Mouse (Mus musculus): Measurements from ENCODE around the gene Aldh3b2.

Aldh3b2 gene

DNA sequence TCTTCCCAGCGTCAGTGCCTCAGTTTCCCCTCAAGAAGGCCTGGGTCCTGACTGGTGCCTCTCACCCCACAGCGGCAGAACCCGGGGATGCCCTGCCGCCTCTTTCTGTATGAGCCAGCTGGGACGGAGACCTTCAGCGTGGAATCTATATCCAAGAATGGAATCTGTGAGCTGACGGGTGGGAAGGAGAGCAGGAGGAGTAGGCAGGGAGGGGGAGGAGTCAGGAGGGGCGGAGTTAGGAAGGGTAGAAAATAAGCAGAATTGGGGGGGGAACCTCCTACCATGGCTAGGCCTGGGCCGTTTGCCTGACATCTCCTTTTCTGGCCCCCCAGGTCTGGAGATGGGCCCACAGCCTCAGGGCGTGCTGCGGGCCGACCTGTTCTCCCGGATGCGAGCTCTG is 15.9 kb downstream of the Aldh3b2 start:
- DNase-seq (ENCODE audit: low read depth): no peak

DNA sequence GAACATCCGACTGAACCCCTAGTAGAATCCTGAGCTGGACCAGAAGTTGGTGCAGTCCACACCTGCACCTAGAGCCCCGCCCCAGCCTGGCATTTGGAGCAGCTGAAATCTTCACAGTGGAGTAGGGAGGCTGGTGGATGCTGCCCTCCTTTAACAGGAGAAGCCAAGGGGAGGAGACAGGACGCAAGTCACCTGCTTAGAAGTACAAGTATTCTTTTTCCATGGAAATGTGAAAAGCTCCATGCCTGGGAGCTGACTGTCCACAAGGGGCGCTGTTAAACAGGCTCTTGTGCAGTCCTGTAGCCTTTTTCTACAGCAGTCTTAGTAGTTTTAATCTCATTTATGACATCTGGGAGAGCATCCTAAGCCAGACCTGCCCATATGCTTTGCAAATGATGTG is 16.6 kb downstream of the Aldh3b2 start:
- no peak for DNase-seq (ENCODE audit: low read depth)

DNA sequence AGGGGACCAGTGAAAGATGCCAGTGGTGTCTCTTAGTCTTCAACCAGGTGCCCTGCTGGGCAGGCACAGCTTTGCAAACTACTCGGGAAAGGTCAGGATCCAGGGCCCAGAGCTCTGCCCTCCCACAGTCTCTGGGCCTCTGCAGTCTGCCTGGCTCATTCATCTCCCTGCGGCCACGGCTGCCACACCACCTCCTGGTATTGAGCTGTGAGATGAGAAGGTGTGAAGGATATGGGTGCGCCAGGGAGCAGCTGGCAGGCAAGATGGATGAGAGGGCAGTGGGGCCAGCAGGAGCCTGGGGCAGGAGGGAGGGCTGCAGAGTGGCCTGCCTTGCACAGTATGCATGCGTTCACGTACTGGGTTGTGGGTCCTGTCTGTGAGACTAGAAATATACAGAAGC is 18.7 kb downstream of the Aldh3b2 start:
- DNase-seq (ENCODE audit: low read depth): no peak

DNA sequence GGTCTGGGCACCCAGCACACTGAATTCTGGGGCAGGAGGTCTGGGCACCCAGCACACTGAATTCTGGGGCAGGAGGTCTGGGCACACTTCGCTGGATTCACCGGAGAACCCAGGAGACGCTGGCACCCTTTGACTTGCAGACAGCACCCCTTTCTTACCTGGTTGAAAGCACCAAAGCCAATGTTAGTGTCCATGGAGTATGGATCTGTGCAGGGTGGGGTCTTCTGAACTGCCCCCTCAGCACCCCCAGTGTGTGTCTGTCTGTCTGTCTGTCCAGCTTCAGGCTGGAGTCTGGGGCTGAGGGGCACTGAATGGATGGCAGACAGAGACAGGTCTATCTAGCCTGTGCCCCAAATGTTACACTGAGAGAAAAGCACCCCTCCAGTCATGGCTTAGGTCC is 19.4 kb downstream of the Aldh3b2 start:
- DNase-seq (ENCODE audit: low read depth): no peak

DNA sequence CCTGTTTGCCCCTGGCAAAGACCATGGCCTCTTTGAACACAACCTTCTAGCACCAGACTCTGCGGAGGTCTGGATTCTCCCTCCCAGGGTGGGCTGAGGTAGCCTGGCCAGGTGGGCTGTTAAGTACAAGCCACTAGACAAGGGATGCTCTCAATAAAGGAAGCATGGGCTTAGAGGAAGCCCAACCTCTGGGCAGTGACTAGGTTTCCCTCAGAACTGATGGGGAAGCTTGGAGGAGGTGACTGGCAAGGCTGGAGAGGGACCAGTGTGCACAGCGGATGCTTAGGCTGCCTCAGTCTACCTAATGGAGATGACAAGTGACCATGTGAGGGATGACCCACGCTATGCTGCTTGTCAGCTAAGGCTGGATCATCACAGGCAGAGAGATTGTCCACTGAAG is 19.8 kb downstream of the Aldh3b2 start:
- no peak for DNase-seq (ENCODE audit: low read depth)

DNA sequence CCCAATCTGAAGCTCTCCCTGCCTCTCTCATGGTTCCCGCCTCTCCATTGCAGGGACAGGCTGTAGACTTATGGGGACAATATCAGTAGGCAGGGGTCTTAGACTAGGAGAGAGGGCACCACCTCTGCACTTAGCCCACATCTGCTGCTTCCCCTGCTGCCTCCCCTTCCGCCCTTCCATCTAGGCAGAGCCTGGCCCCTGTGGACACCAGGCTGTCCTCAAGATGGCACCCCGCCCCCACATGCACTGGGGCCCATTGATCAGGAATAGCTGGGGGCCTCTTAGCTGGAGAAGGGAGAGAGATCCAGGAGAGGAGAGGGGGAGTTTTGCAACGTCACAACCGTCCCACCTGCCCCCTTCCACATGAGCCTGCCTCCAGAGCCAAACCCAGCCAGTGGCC is 20.3 kb downstream of the Aldh3b2 start, which contains the start of gene Tbx10:
TSS of gene Tbx10 (plus strand) at position 337 of the 400 bp plus-strand sequence.
- DNase-seq (ENCODE audit: low read depth): no peak

DNA sequence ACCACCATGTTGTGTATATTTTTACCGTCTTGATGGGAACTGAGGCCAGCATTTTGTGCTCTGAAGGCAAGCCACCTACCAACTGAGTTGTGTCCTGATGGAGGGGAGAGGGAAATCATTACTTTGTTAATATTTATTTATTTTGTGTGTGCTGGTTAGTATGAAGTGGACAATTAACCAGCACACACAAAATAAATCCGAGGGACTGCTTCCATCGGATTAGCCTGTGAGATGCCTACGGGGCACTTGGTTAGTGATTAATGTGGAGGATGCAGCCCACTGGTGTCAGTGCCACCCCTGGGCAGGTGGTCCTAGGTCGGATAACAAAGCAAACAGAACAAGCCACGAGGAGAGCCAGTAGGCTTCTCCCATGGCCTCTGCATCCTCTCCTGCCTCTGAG is 22.8 kb downstream of the Aldh3b2 start:
- no peak for DNase-seq (ENCODE audit: low read depth)

DNA sequence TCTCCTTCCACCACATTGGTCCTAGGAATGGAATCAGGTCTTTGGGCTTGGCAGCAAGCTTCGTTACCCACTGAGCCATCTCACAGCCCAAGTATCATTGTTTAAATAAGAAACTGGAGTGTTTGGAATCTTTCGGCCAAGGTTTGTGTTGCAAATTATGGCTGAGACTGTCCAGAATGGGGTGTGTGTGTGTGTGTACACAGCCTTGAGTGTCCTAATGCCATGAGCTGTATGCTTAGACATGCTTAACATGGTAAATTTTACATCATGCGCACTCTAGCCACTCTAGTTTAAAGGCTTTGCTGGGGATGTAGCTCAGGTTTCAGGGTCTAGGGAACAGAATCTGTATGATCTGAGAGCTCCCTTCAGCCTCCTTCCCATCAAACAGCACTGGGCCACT is 23.4 kb downstream of the Aldh3b2 start:
- no peak for DNase-seq (ENCODE audit: low read depth)

DNA sequence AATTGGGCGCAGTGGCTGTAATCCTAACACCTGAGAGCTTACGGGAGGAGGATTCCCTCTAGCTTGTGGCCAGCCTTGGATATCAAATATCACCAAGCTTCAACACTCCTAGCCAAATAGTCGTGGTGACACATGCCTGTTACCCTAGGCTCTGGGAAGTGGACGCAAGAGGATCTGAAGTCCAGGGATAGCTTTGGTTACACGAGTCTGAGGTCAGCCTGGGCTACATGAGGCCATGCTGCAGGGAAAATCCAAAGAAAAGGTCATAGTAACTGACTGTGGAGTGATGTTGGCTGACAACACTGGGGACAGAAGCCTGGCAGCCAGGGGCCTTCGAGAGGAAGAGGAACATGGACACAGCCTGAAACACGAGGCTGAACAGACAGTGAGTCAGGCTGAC is 24.0 kb downstream of the Aldh3b2 start:
- no peak for DNase-seq (ENCODE audit: low read depth)

DNA sequence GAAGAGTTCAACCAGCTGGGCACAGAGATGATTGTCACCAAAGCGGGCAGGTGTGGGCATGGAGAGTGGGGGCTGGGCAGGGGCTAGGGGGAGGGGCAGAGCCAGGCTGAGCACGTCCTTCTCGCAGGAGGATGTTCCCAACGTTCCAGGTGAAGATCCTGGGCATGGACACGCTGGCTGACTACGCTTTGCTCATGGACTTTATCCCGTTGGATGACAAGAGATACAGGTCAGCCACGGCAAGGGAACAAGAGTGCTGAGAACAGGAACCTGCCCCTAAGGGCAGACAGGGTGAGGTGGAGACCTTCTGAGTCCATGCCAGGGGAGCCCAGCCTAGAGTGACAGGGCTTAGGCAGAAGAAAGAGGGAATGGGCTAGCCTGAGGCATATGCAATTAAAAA is 24.6 kb downstream of the Aldh3b2 start:
- no peak for DNase-seq (ENCODE audit: low read depth)

DNA sequence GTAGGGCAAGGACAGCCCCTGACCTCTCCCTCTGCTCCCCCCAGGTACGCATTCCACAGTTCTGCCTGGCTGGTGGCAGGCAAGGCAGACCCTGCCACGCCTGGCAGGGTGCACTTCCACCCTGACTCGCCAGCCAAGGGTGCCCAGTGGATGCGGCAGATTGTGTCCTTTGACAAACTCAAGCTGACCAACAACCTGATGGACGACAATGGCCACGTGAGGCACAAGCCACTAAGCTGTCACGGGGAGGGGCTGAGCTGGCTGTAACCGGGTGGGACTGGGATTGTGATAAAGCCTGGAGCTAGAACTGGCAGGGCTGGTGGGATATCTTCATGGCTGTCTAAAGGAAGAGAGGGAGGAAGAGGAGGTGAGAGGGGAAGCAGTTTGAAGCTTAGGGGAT is 25.1 kb downstream of the Aldh3b2 start:
- no peak for DNase-seq (ENCODE audit: low read depth)

DNA sequence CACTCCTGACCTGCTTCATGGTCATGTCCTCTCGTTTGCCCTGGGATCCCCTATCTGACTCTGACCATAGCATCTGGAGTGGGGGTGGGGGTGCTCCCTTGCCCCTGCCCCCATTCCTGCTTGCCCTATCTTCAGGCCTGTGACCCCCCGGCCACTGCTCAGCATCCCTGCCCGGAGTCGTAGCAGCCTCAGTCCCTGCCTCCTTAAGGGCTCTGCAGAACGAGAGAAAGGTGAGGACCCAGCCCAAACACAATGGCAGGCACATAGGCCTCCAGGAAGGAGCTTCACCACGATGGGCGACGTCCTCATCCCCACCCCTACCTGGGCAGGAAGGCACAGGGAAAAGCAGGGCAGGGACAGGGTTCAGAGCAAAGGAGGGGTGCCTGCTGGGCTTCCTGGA is 26.2 kb downstream of the Aldh3b2 start:
- DNase-seq (ENCODE audit: low read depth): no peak

DNA sequence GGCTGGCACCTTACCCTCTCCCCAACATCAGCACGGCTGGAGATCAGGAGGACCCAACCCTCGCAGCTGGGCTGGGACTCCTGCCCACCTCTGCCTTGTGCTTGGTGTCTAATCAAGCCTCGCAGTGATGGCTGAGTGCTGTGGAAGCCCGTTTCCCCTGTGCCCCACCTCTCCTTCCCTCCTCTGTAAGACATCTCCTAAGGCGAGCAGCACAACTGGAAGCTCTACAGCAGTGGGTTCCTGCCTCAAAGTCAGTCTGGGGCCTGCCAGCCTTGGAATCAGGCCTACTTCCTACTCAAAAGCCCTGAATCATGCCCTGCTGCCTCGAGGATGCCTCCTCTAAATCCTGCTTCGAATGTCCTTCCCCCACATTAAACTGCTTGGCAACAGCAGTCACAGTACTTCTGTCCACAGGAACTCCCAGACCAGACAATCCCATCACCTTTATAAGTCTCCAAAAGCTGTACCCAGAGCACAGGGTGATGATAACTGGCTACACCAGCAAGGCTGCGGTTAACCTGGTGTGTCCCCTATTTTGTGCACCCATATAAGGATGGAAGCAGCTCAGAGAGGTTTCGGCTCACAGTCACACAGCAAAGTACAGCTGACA is 27.1 kb downstream of the Aldh3b2 start:
- peak; percentile 38 for DNase-seq (ENCODE audit: low read depth)

DNA sequence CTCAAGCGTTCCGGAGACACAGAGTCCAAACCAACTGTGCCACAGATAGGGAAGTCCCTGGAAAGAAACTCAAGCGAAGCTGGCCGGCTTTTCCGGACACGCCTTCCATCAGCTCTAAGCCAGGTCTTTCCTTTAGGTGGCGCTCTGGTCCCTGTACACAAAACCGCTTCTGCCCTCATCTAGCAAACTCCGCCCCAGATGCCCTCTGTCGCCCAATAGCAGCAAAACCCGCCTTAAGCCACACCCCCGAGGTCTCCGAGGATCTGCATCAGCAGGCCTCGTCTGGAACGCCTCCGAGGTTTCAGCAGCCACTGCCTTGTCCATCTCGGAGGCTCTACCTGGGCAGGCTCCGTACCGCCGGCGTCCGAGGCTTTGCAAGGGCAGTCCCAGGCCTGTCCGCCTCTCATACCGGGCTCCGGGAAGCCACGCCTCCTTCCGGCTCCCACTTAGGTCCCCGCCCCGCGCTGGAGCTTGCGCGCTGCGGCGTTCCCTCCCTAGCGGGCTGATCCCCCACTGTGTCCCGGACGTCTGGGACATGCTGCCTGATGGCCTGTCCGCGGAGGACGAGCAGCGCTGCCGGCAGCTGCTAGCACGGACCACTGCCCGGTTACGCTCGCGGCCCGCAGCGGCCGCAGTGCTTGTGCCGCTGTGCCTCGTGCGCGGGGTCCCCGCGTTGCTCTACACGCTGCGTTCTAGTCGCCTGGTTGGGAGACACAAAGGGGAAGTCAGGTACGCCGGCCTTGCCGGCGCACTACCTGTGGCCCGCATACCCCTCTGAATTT is 28.2 kb downstream of the Aldh3b2 start, which contains the start of the genes Nudt8 and Gm49405:
TSS of gene Nudt8 (plus strand) at position 462 of the 782 bp plus-strand sequence.
TSS of gene Gm49405 (plus strand) at position 508 of the 782 bp plus-strand sequence.
- peak; percentile 99 for DNase-seq (ENCODE audit: low read depth)

DNA sequence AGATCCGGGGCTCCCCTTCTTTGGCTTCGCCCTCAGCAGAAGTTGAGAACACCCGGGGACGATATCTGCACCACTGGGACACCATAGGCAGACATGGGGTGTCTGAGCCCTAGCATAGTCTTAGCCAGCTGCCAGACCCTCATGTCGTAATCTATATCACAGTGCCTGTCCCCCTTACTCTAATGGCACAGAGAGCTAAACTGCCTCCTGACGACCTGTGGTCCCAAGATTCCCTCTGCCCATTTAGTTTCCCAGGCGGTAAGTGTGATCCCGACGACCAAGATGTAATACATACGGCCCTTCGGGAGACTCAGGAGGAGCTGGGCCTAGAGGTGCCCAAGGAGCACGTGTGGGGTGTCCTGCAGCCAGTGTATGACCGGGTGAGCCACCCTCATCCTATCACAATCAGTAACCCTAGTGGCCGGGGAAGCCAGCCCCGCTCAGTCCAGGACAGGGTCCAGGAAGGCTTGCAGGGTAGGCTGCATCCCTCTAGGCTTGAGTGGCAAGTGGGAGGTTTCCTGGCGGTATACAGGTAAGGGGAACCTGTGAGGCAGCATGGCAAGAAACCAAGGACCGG is 28.9 kb downstream of the Aldh3b2 start:
- no peak for DNase-seq (ENCODE audit: low read depth)

DNA sequence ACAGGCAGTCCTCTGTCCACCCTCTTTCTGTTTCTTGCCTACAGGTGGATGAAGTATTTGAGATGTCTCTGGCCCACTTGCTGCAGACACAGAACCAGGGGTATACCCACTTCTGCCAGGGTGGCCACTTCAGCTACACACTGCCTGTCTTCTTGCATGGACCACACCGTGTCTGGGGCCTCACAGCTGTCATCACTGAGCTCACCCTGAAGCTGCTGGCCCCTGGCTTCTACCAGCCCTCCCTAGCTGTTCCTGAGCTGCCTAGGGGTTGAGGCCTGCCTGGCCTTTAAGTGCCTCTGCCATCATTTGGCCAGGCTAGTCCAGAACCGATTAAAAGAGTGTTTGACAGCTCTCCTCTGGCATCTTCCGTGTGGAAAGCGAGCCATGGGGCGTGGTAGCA is 29.6 kb downstream of the Aldh3b2 start:
- DNase-seq (ENCODE audit: low read depth): no peak

DNA sequence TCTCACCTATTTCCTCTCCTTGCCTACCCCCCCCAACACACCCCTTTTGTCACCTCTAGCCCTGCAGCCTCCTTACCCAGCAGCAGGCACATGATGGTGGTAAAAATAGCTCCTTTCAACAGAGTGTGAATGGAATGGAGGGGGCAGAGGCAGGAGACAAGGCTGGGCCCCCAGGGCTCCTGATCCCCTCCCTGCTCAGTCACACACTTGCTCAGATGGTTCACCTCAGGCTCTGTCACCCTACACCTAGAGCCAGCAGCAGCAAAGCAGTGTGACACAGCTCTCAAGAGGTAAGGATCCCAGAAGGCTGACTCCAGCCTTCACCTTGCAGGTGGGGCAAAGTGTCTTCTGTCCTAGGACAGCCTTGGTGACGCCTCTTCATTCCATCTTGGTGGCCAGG is 31.0 kb downstream of the Aldh3b2 start, which contains the start of gene Doc2g:
TSS of gene Doc2g (plus strand) at position 202 of the 400 bp plus-strand sequence.
- no peak for DNase-seq (ENCODE audit: low read depth)

DNA sequence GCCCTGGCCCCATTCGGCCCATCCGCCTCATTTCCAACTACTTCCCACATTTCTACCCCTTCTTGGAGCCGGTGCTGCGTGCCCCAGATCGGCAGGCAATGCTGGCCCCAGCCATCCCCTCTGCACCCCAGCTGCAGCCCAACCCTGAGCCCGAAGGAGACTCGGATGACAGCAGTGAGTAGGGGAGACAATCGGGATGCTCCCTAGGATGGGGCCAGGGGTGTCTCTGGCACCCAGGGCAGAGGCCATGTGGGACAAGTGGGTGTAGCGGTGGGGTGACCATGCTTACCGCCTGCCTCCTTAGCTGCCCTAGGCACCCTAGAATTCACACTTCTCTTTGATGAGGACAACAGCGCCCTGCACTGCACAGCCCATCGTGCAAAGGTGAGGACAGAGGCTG is 31.5 kb downstream of the Aldh3b2 start:
- no peak for DNase-seq (ENCODE audit: low read depth)

DNA sequence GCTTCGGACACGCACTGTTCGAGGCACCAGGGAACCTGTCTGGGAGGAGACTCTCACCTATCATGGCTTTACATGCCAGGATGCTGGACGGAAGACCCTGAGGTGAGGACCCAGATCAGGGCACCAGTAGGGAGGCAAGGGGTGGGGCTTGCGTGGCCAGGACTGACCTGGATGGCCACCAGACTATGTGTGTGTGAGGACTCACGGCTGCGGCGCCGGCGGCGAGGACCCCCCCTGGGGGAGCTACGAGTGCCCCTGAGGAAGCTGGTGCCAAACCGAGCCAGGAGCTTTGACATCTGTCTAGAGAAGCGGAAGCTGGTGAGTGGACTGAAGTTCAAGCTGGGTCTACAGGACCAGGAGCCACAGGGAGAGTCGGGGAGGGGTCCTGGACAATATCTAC is 32.2 kb downstream of the Aldh3b2 start:
- DNase-seq (ENCODE audit: low read depth): no peak

DNA sequence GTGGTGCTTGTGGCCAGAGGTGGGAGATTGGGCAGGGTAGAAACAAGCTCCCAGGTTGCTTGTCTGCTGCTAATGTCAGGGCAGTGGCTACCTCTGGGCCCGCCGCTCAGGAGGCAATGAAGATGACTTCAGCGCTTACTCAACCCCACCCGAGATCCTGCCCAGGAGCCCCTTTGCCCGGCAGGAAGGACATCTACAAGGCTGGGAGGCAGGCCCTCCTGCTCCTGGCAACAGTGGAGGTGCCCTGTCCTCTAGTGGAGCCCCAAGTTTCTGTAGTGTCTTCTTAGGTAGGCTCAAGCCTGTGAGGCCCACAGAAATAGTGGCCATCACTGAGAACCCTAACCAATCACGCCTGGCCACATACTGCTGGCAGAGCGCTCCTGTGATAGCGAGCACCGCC is 33.0 kb downstream of the Aldh3b2 start:
- DNase-seq (ENCODE audit: low read depth): no peak

DNA sequence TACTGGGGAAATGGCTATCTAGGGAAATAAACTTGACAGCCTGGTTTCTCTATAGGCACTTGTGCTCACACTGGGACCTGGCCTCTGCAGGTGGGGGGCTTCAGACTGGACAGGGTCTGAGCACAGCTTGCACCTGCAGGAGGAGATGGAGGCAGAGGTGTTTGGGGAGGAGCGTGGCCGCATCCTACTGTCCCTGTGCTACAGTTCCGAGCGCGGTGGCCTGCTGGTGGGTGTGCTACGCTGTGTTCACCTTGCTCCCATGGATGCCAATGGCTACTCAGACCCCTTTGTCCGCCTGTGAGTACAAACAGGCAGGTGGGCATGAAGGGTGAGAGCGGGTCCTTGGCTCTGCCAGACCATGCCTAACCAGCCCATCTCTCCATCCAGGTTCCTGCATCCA is 33.8 kb downstream of the Aldh3b2 start:
- DNase-seq (ENCODE audit: low read depth): no peak

DNA sequence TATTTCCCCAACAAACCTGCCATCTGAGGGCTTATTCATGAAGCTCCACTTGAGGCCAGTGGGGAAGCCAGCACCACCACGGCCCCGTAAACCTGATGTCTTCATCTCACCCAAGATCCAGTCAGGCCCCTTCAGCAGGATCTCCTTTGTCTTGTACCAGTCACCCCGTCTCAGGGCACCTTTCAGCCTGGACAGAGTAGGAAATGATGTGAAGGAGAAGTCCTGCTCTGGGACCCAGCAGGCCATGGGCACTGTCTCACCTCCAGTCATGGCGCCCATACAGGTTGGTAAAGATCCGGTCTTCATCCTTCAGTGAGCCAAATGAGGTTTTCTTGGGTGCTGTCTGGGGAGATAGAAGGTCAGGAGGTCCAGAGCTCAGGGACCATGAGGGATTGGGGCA is 39.0 kb downstream of the Aldh3b2 start:
- DNase-seq (ENCODE audit: low read depth): no peak

DNA sequence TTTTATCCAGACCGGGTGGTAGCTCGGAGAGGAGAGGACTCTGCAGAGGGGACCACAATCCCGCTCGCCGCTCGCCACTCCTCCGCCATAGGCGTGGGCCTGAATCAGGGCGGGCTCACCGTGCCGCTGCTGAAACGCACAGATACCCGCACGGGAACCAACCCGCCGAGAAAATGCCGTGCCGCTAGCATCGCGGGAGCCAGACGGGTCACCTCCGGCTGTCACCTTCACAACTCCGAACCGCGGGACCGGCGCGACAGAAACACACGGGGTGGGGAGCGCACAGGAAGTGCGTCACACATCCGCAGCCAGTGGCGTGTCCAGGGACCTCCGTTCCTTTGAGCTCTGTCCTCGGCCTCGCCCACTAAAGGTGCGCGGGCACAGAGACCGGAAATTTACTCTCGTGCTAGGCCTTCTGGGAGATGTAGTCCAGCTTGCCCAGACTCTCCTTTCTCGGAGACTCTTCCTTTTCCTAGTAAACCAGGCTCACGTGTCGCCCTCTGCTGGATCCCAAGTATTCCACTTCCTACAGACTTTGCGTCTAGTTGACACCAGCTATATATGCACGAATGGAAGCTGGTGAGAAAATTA is 40.4 kb downstream of the Aldh3b2 start, which contains the start of gene Ndufv1:
TSS of gene Ndufv1 (minus strand) at position 375 of the 591 bp plus-strand sequence.
- DNase-seq (ENCODE audit: low read depth): peak; percentile 96
